Mouse (Mus musculus) kidney, postnatal 14 days (tissue): Measurements from ENCODE around the gene Tomm40l.

Source experiments
- DNase-seq: peaks from one replicate; pipeline ENCODE4 v3.0.0; 2022; ENCODE audit warnings: mixed read lengths

Tomm40l gene

GRCm38 (mm10) chr1:171222238-171223155, at the start of gene Tomm40l:
Gene Tomm40l, minus strand, starts transcription at chr1:171222514.
- peak; percentile 97 for DNase-seq

- DNase-seq = no peak
These were observed 49.8 kb upstream of the Tomm40l start for GRCm38 (mm10) chr1:171272086-171272485.

GRCm38 (mm10) chr1:171271622-171272021, 49.3 kb upstream of the Tomm40l start:
- no peak for DNase-seq

GRCm38 (mm10) chr1:171271196-171271595, 48.9 kb upstream of the Tomm40l start:
- DNase-seq = no peak

- DNase-seq = peak; percentile 83
These were observed 48.2 kb upstream of the Tomm40l start for GRCm38 (mm10) chr1:171270573-171270900.

- DNase-seq = peak; percentile 98
These were observed 47.7 kb upstream of the Tomm40l start, which contains the start of gene B4galt3 for GRCm38 (mm10) chr1:171269848-171270572. Gene B4galt3, plus strand, starts transcription at chr1:171270328.

- DNase-seq = no peak
These were observed 46.0 kb upstream of the Tomm40l start for GRCm38 (mm10) chr1:171268341-171268740.

- DNase-seq = no peak
These were observed 43.8 kb upstream of the Tomm40l start for GRCm38 (mm10) chr1:171265971-171266744.

- no peak for DNase-seq
These were observed 41.5 kb upstream of the Tomm40l start for GRCm38 (mm10) chr1:171263666-171264461.

GRCm38 (mm10) chr1:171263185-171263611, 40.9 kb upstream of the Tomm40l start:
- DNase-seq = peak; percentile 84

- peak; percentile 89 for DNase-seq
These were observed 40.3 kb upstream of the Tomm40l start for GRCm38 (mm10) chr1:171262594-171263130.

- no peak for DNase-seq
These were observed 38.0 kb upstream of the Tomm40l start for GRCm38 (mm10) chr1:171260316-171260715.

- DNase-seq = no peak
These were observed 36.6 kb upstream of the Tomm40l start for GRCm38 (mm10) chr1:171258921-171259320.

GRCm38 (mm10) chr1:171257781-171258180, 35.5 kb upstream of the Tomm40l start:
- no peak for DNase-seq

GRCm38 (mm10) chr1:171256937-171257548, 34.7 kb upstream of the Tomm40l start:
- DNase-seq = peak; percentile 76

- peak; percentile 58 for DNase-seq
These were observed 33.9 kb upstream of the Tomm40l start for GRCm38 (mm10) chr1:171256095-171256818.

- DNase-seq = no peak
These were observed 30.1 kb upstream of the Tomm40l start for GRCm38 (mm10) chr1:171252415-171252814.

- peak; percentile 63 for DNase-seq
These were observed 29.4 kb upstream of the Tomm40l start for GRCm38 (mm10) chr1:171251594-171252324.

GRCm38 (mm10) chr1:171250680-171251593, 28.6 kb upstream of the Tomm40l start, which contains the start of gene Ndufs2:
Gene Ndufs2, minus strand, starts transcription at chr1:171251388.
- DNase-seq = no peak
